Mouse (Mus musculus): ENCODE results near the gene Map7.
A peak's percentile ranks its signal among the peaks of the same experiment; 100 is the strongest.

Map7 gene

GRCm38 (mm10) chr10:20152131-20152530 lies 3.9 kb downstream of the Map7 start:
- DNase-seq (ENCODE audit: low read depth, low spot score) = peak; percentile 22

DNA sequence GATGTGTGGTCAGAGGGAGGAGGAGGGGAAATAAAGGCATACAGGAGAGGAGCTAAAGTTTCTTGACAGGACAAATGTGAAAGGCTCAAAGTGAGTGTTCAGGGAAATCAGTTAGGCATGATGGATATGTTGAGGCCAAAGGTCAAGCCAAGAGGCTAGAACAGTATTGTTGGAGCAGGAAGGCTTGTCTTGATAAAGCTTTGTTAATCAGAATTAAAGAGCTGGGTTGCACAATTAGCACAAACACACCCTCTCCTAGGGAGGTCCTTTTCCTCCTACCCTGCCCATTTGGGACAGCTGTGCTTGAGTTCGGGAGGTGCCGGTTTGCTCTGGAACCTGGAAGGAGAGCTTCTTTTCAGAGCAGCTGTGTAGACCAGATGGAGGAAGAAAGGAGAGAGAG lies 5.2 kb downstream of the Map7 start:
- no peak for DNase-seq (ENCODE audit: low read depth, low spot score)

DNA sequence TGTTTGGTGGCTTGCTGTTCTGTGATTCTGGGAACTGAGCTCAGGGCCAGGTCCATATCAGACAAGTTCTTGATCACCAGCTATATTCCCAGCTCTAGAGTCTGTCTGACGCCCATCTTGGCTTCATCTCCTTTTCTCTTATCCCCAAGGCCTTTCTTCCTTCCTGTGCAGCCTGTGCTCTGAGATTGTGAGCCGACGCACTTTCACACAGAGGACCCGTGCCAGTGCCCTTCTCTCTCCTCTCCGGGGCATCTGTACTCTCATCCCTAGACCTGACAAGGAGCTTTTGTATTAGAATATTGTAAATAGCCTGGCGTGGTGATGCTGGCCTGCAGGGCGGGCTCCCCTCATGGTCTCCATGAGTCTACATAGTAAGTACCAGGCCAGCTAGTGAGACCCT lies 7.1 kb downstream of the Map7 start:
- no peak for DNase-seq (ENCODE audit: low read depth, low spot score)

DNA sequence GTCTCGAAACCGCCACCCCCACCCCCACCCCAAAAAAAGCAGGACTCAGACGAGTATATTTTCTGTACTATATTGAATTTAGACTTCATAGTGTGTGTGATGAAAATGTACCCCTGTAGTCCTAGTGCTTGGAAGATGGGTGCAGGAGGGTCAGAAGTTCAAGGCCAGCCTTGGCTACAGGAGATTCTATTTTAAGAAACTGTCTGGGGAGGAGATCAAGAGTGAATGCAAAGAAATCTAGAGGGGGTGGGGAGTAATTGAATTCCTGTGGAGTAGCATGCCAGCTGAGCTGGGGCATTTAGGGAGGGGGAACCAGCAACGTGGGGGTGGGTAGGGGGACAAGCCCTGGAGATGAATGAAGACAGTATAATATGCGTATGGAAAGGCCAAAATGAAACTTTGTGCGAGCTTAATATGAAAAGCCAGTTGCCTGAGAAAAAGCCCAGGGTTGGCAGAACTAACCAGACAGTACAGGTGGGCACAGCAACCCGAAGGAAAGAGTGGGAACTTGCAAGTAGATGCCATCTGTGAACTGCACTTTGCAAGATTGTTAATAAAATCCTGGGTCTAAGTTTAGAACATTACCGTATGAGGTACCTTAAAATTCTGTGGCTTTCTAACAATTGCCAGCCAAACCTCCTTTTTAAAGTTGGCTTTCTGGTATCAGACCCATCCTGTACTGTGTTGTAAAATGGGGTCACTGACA lies 8.9 kb downstream of the Map7 start:
- no peak for DNase-seq (ENCODE audit: low read depth, low spot score)

DNA sequence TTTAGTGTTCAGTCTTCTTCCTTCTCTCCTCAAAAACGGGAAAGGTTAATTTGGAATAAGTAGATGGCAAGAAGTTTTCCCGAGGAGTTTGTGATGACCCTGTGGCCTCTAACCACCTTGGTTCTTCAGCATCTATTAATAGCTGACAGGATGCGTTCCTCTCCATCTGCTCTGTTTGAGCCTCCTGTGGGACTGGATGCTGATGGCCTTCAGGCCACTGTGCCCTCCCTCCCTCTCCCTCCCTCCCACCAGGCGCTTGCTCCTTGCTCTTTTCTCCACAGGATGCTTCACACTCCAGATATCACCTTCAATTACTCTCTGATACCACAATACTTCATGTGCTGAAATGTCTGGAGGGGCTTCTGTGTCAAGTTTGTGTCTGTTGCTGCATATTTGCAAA lies 10.5 kb downstream of the Map7 start:
- DNase-seq (ENCODE audit: low read depth, low spot score) = no peak

DNA sequence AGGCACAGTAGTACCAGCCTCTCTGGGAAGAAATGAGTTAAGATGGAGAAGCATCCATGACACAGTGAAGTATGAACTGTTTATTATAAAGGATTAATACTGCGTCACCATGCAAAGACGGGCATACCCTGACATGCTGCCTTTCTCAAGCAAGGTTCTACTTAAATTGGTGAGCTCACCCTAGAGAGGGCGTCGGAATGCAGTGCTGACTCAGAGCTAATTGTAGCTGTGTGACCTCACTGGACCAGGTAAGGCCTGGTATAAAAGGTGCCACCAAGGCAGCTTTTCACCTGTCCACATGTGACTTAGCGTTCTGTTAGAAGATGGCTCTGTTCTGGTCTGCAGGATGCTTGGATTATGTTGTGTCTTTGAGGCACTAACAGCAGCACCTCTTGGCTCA lies 11.0 kb downstream of the Map7 start:
- DNase-seq (ENCODE audit: low read depth, low spot score) = no peak

GRCm38 (mm10) chr10:20160914-20161313 lies 12.6 kb downstream of the Map7 start:
- no peak for DNase-seq (ENCODE audit: low read depth, low spot score)

DNA sequence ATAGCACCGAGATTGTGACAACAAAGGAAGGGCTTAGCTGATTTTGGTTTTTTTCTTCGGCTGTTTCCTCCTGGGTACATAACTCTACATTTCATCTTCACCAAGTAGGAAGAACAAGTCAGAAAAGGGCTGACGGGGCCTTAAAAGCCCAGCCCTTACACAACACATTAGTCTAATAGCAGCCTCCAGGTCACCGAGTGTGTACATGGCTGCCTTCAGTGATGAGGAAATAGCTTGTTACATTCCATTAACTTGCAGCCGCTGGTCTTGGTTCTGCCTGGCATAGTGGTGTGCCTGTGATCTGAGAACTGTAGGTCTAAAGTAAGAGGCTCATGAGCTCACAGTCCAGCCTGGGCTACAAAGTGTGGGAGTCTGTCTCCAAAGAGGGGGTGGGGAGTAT lies 16.5 kb downstream of the Map7 start:
- no peak for DNase-seq (ENCODE audit: low read depth, low spot score)

- no peak for DNase-seq (ENCODE audit: low read depth, low spot score)
Observed at GRCm38 (mm10) chr10:20166797-20167196, 18.5 kb downstream of the Map7 start.

DNA sequence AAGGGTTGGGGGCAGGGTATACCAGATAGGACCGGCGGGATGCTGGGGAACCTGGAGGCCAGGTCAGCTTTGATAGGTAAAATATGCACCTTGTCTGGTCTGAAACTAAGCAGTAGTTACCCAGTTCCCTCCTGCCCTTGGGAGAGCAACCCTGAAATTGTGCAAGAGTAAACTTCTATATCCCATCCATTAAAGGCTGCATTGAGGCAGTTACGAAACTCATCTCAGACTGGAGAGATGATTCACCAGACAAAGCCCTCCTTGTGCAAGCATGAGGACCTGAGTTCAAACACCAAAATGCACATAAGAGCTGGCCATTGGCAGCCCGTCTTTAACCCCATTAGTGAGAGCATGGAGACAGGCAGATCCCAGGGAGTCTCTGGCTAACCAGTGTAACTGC lies 19.2 kb downstream of the Map7 start:
- DNase-seq (ENCODE audit: low read depth, low spot score) = peak; percentile 6

DNA sequence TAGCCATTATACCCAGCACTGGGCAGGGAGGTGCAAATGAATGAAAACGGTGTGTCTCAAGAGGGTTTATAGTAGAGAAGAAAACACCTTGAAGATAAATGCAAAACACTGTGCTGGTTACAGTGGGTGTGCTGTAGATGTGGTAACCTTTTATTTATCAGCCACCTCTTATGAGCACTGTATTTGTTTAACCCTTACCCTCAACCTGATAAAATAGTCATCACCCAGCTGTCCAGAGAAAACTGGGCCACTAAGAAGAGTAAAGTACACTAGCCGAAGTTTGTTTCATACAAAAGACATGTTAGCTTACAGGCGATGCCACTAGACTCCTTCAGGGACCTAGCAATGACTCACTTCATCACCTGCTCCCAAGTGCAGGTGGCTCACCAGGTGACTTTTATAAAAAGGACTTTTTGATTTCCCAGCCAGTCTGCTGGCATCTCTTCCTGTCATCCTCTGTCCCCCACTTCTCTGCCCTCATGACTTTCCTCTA lies 21.0 kb downstream of the Map7 start:
- DNase-seq (ENCODE audit: low read depth, low spot score) = no peak

DNA sequence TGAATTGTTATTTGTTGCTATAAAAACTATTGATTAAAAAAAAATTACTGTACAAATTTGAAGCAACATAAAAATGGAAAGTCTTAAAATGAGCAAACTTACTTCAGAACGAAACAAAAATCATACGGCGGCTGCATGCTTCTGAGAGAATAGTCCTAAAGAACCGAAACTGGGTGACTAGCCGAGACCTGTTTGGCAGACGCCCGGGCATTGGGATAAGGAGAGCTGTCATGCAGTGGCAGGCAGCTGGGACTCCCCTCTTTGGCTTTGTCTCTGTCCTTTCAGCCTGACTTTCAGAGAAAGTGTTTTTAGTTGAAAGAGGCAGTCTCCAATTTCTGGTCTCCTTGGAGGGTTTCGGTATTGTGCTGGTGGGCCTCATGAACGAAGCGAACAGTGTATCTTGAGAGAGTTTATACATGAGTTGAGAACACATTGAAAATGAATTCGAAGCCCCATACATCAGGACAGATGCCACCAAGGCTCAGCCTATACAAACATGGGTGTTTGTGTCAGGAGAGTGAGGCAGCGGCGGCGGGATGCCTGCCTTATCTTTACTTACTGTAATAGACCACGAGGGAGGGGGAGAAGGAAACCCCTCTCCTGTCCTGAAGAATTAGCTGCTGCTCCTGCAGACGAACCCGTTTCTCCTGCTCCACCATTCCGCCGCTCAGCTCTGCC lies 21.8 kb downstream of the Map7 start:
- no peak for DNase-seq (ENCODE audit: low read depth, low spot score)

DNA sequence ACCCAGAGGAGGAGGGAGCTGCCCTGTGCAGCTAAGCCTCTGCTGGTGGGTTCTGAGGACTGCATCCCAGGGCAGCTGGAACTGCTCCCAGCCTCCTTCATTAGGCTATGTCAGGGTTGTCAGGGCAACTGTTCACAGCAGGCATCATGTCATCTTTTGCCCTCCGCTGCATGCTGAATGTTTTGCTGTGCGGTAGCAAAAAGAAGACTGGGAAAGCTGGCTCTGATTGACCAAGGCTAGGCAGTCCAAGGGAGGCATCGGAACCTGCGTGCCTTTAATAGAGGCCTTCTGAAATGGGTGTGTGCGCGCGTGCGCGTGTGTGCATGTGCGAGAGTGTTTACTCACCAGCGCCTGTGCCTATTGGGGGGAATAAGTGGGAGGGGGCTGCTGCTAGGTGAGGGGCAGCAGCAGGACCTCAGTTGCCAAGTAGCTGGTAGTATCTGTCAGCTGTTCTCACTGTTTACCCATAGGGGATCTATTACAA lies 22.4 kb downstream of the Map7 start:
- DNase-seq (ENCODE audit: low read depth, low spot score) = peak; percentile 25

- DNase-seq (ENCODE audit: low read depth, low spot score) = no peak
Observed at GRCm38 (mm10) chr10:20171209-20171608, 22.9 kb downstream of the Map7 start.

DNA sequence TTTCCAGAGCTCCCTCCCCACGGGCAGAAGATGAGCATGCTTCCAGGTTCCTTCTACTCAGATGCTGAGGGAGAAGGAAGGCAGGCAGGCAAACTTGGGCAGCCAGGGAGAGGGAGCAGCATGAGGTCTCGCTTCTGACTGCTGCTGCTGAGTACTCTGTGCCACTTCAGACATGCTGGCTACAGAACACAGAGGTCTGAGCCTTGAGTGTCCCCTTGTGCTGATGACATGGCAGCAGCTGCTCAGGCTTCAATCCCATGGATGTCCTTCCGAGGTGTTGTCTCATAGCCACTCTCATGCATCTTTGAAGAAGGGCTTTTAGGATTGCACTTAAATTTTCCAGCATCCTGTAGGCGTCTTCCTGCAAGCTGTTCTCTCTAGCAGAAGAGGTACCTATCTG lies 23.5 kb downstream of the Map7 start:
- DNase-seq (ENCODE audit: low read depth, low spot score) = no peak

- no peak for DNase-seq (ENCODE audit: low read depth, low spot score)
Observed at GRCm38 (mm10) chr10:20173733-20174132, 25.5 kb downstream of the Map7 start.

DNA sequence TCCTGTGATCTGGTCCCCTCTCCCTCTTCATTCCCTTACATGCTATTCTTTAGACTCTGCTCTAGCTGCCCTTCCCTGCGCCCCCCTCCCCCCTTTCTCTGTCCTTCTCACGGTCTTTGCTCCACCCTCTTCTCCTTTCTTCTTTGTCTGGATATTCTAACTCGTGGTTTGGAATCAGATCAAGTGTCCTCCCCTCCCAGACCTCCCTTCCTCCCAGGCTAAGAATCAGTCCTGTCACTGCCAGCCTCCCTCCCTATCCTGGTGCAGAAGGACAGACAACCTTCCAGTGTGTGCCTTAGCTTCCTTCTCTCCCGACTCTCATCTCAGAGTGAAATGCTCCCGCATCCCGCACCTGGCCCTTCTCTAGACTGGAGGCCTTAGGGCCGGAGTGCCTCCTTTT lies 27.8 kb downstream of the Map7 start:
- DNase-seq (ENCODE audit: low read depth, low spot score) = no peak

- DNase-seq (ENCODE audit: low read depth, low spot score) = no peak
Observed at GRCm38 (mm10) chr10:20178807-20179605, 30.7 kb downstream of the Map7 start.

DNA sequence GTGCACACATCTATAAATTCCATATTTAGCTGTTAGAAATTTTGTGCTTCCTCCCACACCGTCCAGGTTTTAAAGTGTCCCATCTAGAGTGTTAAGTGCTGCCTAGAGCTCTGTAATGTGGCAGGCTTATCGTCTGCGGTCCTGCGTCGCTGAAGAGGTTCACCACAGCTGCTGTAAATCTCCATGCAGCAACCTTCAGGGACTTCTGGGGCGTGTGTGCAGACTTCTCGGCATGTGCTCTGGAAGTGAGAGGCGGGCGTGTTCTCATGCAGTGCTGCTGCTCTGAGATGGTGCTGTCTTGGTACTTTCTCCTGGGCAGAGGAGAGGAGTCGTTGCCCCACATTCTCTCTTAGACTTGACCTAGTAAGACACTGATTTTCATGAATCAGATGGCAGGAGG lies 32.9 kb downstream of the Map7 start:
- no peak for DNase-seq (ENCODE audit: low read depth, low spot score)

DNA sequence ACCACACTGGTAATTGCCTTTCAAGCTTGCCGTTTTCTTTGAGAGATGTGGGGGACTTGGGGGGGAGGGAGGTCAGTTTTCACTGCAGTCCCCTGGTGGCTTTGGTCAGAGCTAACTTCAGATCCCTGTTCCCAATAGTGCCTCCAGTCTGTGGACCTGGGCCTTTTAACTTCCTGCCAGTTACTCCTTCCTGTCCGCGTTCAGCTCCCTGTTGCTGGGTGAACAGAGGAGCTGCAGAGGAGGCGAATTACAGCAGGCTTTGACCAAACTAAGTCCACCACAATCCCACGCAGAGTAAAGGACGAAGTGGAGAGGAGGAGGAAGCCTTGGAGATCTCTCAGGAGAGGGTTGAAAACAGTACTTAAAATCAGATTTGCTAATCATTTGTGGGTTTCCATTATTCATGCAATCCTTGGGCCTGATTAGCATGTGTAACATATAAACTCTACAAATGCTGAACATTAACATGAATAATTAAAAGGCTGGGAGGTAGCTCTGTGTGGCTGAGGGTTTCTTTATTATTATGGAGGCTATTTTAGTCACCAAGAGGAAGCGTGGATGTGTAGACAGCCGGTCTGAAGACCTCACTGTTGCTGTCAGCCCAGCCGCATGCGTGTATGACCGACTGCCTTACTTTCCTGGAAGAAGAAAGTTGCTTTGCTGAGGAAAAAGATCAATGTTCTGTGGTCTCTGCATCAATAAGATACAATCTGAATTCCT lies 33.6 kb downstream of the Map7 start:
- no peak for DNase-seq (ENCODE audit: low read depth, low spot score)

GRCm38 (mm10) chr10:20184326-20184725 lies 36.1 kb downstream of the Map7 start:
- DNase-seq (ENCODE audit: low read depth, low spot score) = no peak

DNA sequence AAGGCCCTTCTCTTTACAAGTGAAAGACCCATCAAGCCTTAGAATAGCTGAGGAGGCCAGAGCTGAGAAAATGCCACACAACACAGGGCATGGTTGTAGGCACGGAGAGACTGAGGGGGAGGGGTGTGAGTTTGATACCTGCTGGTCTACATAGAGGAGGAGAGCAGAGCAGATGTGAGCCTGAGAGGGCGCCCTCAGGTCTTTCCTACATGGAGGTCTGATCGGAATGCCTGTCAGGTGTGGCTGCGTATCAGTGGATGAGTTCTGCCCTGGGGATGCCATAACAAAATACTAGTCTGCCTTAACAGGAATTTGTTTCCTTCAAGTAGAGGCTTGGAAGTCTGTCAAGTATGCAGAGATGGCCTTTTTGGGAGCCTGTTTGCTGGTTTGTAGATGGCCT lies 37.0 kb downstream of the Map7 start:
- no peak for DNase-seq (ENCODE audit: low read depth, low spot score)

Data from 3T3-L1 (cell line).